Mouse (Mus musculus) left cerebral cortex, postnatal 4 days (tissue): ENCODE measurements around the gene Larp1. TPM values are rescaled to one million over a fixed set of nuclear protein-coding genes. Genes with fewer than 3 reads are reported as not detected.
"Not testable (repeated sequence)": the region's sequence is repeated elsewhere in the genome, so short reads cannot be mapped to it uniquely, and the experiment has no call there.

Experiments
- DNase-seq: peaks from one replicate; pipeline ENCODE4 v3.0.0-alpha.2; 2022
- intact Hi-C: fragments of 180-260 bp; cut with DNase I; formaldehyde crosslinking; loops from one replicate; pipeline ENCODE4 v1.15.1; 2025
- total RNA-seq, 2 experiments: library from RNA; stranded (reverse); gene quantifications; 2 replicates each; pipeline ENCODE4 v1.2.3; 2021

Gene Larp1
- total RNA-seq, 2 experiments from 2014 or later: 97.9 to 100.0 TPM

GRCm38 (mm10) chr11:58095561-58095960, 86.7 kb downstream of the Larp1 start:
- intact Hi-C loops: loop anchor here (5.0 kb wide), 1 partner anchor 143 kb away; no protein-coding TSS in a partner anchor
- no peak for DNase-seq

GRCm38 (mm10) chr11:58096160-58096559, 87.3 kb downstream of the Larp1 start:
- no peak for DNase-seq
- intact Hi-C loops: loop anchor here (5.0 kb wide), 1 partner anchor 144 kb away; no protein-coding TSS in a partner anchor

GRCm38 (mm10) chr11:58096821-58097620, 88.2 kb downstream of the Larp1 start:
- intact Hi-C loops: loop anchor here (5.0 kb wide), 1 partner anchor 145 kb away; no protein-coding TSS in a partner anchor
- peak; percentile 22 for DNase-seq

GRCm38 (mm10) chr11:58097621-58098365, 88.9 kb downstream of the Larp1 start:
- intact Hi-C loops: loop anchor here (5.0 kb wide), 1 partner anchor 145 kb away; no protein-coding TSS in a partner anchor
- DNase-seq: peak; percentile 9

GRCm38 (mm10) chr11:58098366-58098720, 89.5 kb downstream of the Larp1 start:
- DNase-seq: not testable (repeated sequence)
- intact Hi-C loops: loop anchor here (5.0 kb wide), 1 partner anchor 146 kb away; no protein-coding TSS in a partner anchor

- no peak for DNase-seq
- intact Hi-C loops: no loop called here
Observed at GRCm38 (mm10) chr11:58100006-58100405, 91.1 kb downstream of the Larp1 start.

GRCm38 (mm10) chr11:58101194-58101720, 92.4 kb downstream of the Larp1 start:
- intact Hi-C loops: no loop called here
- DNase-seq: no peak

- DNase-seq: no peak
- intact Hi-C loops: no loop called here
Observed at GRCm38 (mm10) chr11:58102146-58102545, 93.3 kb downstream of the Larp1 start.

GRCm38 (mm10) chr11:58102581-58103343, 93.9 kb downstream of the Larp1 start:
- no peak for DNase-seq
- intact Hi-C loops: no loop called here

GRCm38 (mm10) chr11:58103344-58103653, 94.4 kb downstream of the Larp1 start:
- intact Hi-C loops: no loop called here
- DNase-seq: no peak

- intact Hi-C loops: no loop called here
- peak; percentile 99 for DNase-seq
Observed at GRCm38 (mm10) chr11:58103697-58104306, 94.9 kb downstream of the Larp1 start, which contains the start of gene Cnot8. Cnot8 (plus strand) TSS chr11:58104153.

GRCm38 (mm10) chr11:58104351-58104791, 95.5 kb downstream of the Larp1 start:
- DNase-seq: no peak

GRCm38 (mm10) chr11:58107009-58107408, 98.1 kb downstream of the Larp1 start:
- intact Hi-C loops: no loop called here
- DNase-seq: no peak

More at GRCm38 (mm10) chr11:58104351-58104791, 95.5 kb downstream of the Larp1 start:
- intact Hi-C loops: no loop called here

- intact Hi-C loops: no loop called here
- no peak for DNase-seq
Observed at GRCm38 (mm10) chr11:58107664-58108337, 98.9 kb downstream of the Larp1 start.

Other genes with a start within 250 kb of the Larp1 start
- 10 to 100 TPM; 32.0 to 35.3 TPM for gene Sap30l, start 207.4 kb upstream of the Larp1 start, total RNA-seq
- not detected for gene Hand1, start 176.2 kb upstream of the Larp1 start, total RNA-seq
- not detected for gene Gm12248, start 84.1 kb downstream of the Larp1 start, total RNA-seq
- 10 to 100 TPM; 58.3 to 62.8 TPM for gene Cnot8, start 95.1 kb downstream of the Larp1 start, total RNA-seq
- gene Gemin5, start 159.5 kb downstream of the Larp1 start, total RNA-seq: 10 to 100 TPM; 21.3 to 22.0 TPM
- 10 to 100 TPM; 37.6 to 37.9 TPM for gene Mrpl22, start 162.6 kb downstream of the Larp1 start, total RNA-seq
- under 1 TPM; 0.66 to 0.79 TPM for gene Igtp, start 190.5 kb downstream of the Larp1 start, total RNA-seq
- 1 to 10 TPM in 1 of 2 experiments, under 1 TPM in 1; 0.79 to 1.2 TPM for gene Irgm2, start 190.6 kb downstream of the Larp1 start, total RNA-seq